Mouse (Mus musculus): ENCODE results near the gene Rufy1.

The Rufy1 gene

GRCm38 (mm10) chr11:50430277-50431133 lies at the start of gene Rufy1:
Rufy1 (minus strand) TSS chr11:50431125.
- peak; percentile 87 to 96 for DNase-seq (ENCODE audit: inconsistent age in 2 of 2, low spot score in 1 of 2)

- DNase-seq (ENCODE audit: inconsistent age in 2 of 2, low spot score in 1 of 2) = no peak
Observed at GRCm38 (mm10) chr11:50478072-50478471, 47.1 kb upstream of the Rufy1 start.

GRCm38 (mm10) chr11:50477486-50478070 lies 46.7 kb upstream of the Rufy1 start:
- DNase-seq (ENCODE audit: inconsistent age in 2 of 2, low spot score in 1 of 2) = no peak

- DNase-seq (ENCODE audit: inconsistent age in 2 of 2, low spot score in 1 of 2) = no peak
Observed at GRCm38 (mm10) chr11:50476971-50477370, 46.0 kb upstream of the Rufy1 start.

GRCm38 (mm10) chr11:50473933-50474332 lies 43.0 kb upstream of the Rufy1 start:
- DNase-seq (ENCODE audit: inconsistent age in 2 of 2, low spot score in 1 of 2) = no peak

- no peak for DNase-seq (ENCODE audit: inconsistent age in 2 of 2, low spot score in 1 of 2)
Observed at GRCm38 (mm10) chr11:50472161-50472939, 41.4 kb upstream of the Rufy1 start.

GRCm38 (mm10) chr11:50461481-50461880 lies 30.6 kb upstream of the Rufy1 start:
- no peak for DNase-seq (ENCODE audit: inconsistent age in 2 of 2, low spot score in 1 of 2)

- peak; percentile 29 to 61 for DNase-seq (ENCODE audit: inconsistent age in 2 of 2, low spot score in 1 of 2)
Observed at GRCm38 (mm10) chr11:50459250-50459649, 28.3 kb upstream of the Rufy1 start.

- peak; percentile 83 to 90 for DNase-seq (ENCODE audit: inconsistent age in 2 of 2, low spot score in 1 of 2)
Observed at GRCm38 (mm10) chr11:50457111-50457911, 26.4 kb upstream of the Rufy1 start.

GRCm38 (mm10) chr11:50456455-50456854 lies 25.5 kb upstream of the Rufy1 start:
- no peak for DNase-seq (ENCODE audit: inconsistent age in 2 of 2, low spot score in 1 of 2)

GRCm38 (mm10) chr11:50454934-50455333 lies 24.0 kb upstream of the Rufy1 start:
- no peak for DNase-seq (ENCODE audit: inconsistent age in 2 of 2, low spot score in 1 of 2)

GRCm38 (mm10) chr11:50450236-50450635 lies 19.3 kb upstream of the Rufy1 start:
- DNase-seq (ENCODE audit: inconsistent age in 2 of 2, low spot score in 1 of 2) = peak in 1 of 2 experiments; percentile 16

- DNase-seq (ENCODE audit: inconsistent age in 2 of 2, low spot score in 1 of 2) = peak in 1 of 2 experiments; percentile 17
Observed at GRCm38 (mm10) chr11:50448163-50448562, 17.2 kb upstream of the Rufy1 start.

GRCm38 (mm10) chr11:50443259-50444065 lies 12.5 kb upstream of the Rufy1 start:
- peak in 1 of 2 experiments; percentile 76 for DNase-seq (ENCODE audit: inconsistent age in 2 of 2, low spot score in 1 of 2)

- peak; percentile 37 to 57 for DNase-seq (ENCODE audit: inconsistent age in 2 of 2, low spot score in 1 of 2)
Observed at GRCm38 (mm10) chr11:50441637-50442036, 10.7 kb upstream of the Rufy1 start.

- DNase-seq (ENCODE audit: inconsistent age in 2 of 2, low spot score in 1 of 2) = peak; percentile 69 to 78
Observed at GRCm38 (mm10) chr11:50440691-50441090, 9.8 kb upstream of the Rufy1 start.

GRCm38 (mm10) chr11:50439857-50440256 lies 8.9 kb upstream of the Rufy1 start:
- DNase-seq (ENCODE audit: inconsistent age in 2 of 2, low spot score in 1 of 2) = peak; percentile 46 to 69

- no peak for DNase-seq (ENCODE audit: inconsistent age in 2 of 2, low spot score in 1 of 2)
Observed at GRCm38 (mm10) chr11:50432896-50433295, 2.0 kb upstream of the Rufy1 start.

- no peak for DNase-seq (ENCODE audit: inconsistent age in 2 of 2, low spot score in 1 of 2)
Observed at GRCm38 (mm10) chr11:50432069-50432440, 1.1 kb upstream of the Rufy1 start.
